Mouse (Mus musculus): ENCODE results near the gene Egfr. TPM values are rescaled to one million over a fixed set of nuclear protein-coding genes. Genes with fewer than 3 reads are reported as not detected.

Gene Egfr
- polyA plus RNA-seq, 1 experiment from 2014 or later = 0.22 TPM

DNA sequence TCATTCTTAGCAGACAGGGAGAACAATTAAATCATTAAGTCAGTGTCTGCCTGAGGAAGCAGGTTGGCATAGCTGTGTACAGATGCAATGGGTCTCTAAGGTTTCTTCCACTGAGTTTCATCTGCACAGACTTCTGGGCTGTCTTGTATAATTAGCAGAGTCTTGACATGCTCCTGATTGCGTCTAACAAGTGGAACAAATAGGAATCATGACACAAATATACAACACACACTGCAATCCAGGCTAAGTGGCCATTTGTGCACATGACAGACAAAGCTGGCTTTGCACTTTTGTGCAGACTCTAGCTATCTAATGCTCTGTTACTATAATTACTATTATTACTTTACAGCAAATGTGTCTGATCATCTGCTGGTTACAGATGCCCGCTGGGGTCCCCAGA is 9.2 kb downstream of the Egfr start:
- H3K27ac ChIP-seq = no peak overlapping the region
- no peak overlapping the region for H3K4me3 ChIP-seq (ENCODE audit: inconsistent target)
- no peaks in the 10 kb centered on the region for H3K79me2 ChIP-seq (ENCODE audit: inconsistent target)
- 100% methylated on average over 2 of the region's 2 CpGs for WGBS (ENCODE audit: missing documents)
- no peaks in the 10 kb centered on the region for H3K36me3 ChIP-seq (ENCODE audit: inconsistent target)

DNA sequence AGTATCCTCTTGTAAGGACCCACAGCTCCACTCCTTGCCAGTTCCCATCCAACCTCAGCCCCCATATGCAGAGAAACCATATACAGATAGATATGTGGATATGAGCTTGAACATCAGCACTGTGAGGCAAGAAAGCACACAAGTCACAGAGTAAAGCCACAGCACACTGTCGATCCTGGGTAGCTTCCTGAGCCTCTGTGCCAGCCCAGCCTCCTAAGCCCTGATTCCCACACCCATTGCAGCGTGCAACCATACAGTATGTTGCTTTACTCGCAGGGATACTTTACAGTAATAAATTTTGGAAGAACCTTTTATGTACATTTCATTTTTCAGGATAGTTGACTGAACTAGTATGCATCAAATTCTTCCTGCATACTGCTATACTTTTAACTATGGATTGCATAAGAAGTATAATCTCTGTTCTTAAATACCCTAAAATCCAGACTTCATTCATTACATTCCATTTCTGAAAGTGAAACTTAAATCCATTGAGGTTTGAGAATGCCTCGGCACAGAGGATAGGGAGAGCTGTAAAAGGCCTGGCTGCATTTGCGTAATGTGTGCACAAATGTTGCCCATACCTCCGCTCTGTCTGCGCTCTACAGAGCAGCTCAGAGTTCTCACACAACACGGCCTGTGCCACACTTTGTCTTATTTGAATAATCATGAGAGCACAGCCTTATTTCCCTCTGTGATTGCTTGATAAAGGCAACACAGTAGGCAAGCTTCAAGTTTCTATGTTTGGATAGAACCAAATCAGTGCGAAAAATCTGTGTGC is 14.2 kb downstream of the Egfr start:
- Histone ChIP-seq H3K36me3 (ENCODE audit: inconsistent target) (no peaks in the 10 kb centered on the region), H3K4me3 (ENCODE audit: inconsistent target) (no peak overlapping the region), H3K27ac (no peak overlapping the region), H3K79me2 (ENCODE audit: inconsistent target) (no peaks in the 10 kb centered on the region)
- WGBS (ENCODE audit: missing documents) = 82% methylated on average over 9 of the region's 9 CpGs

DNA sequence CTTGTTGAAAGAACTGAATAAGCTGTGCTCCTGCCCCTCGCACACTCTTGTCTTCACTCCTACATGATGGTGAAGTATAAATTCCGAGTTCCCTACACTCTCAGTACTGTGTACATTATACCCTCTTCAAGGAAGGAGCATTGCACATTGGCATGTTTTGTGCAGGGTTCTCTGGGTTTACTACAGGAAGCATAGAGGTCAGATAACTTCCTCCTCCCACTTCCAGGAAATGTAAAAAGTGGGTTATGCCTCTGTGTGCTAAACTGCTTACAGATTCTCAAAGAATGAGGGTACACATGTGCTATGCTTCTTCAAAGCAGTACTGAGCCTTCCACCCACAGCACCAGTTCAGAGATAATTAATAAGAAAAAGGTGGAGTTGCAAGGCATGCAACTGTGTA is 16.0 kb downstream of the Egfr start:
- 63% methylated on average over 2 of the region's 2 CpGs for WGBS (ENCODE audit: missing documents)
- H3K27ac ChIP-seq = no peak overlapping the region
- H3K36me3 ChIP-seq (ENCODE audit: inconsistent target) = no peaks in the 10 kb centered on the region
- no peaks in the 10 kb centered on the region for H3K79me2 ChIP-seq (ENCODE audit: inconsistent target)
- no peak overlapping the region for H3K4me3 ChIP-seq (ENCODE audit: inconsistent target)

DNA sequence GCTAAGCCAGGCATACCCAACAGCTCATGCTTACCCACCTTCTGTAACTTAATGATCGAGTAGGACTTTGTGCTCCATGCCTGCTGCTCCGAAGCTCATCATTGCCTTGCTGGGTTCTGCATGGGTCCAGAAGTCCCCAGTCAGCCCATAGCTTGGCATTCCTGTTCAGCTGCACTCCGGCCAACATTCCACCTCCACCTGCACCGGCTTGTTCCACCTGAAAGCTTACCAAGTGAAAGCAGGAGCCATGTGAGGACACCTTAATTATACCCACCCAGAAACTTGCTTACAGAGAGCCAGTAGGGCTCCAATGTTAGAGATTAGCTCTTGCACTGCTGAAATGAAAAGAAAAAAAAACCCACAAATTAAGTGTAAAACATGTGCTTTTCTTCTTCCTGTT is 17.3 kb downstream of the Egfr start:
- Histone ChIP-seq H3K4me3 (ENCODE audit: inconsistent target) (no peak overlapping the region), H3K79me2 (ENCODE audit: inconsistent target) (no peaks in the 10 kb centered on the region), H3K36me3 (ENCODE audit: inconsistent target) (no peaks in the 10 kb centered on the region), H3K27ac (no peak overlapping the region)
- WGBS (ENCODE audit: missing documents) = 90% methylated on average over 4 of the region's 4 CpGs

DNA sequence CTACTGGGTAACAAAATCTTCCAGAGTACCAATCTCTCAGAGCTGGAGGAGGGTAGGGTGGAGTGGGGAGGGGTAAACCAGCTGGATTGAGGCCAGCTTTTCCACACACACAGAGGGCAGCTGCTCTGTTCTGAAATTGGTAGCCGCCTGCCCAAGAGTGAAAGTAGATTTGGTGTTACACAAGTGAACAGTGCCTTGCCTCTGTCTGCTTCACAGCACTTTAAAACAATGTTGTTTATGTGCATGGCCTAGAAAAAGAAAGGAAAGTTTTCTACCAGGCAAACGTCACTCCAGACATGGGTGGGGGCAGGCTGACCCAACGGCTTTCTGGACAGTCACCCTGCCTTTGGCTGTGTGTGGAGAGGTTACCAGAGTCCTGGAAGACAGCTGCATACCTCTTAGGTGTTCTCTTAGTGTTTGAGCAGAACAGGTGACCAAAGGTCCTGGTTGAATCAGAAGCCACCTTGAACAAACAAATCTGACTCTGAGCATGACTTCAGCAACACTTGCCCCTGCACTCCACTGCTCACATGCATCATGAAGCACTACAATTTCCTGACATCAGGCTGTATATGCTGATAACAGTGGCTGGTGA is 17.8 kb downstream of the Egfr start:
- no peaks in the 10 kb centered on the region for H3K36me3 ChIP-seq (ENCODE audit: inconsistent target)
- no peaks in the 10 kb centered on the region for H3K79me2 ChIP-seq (ENCODE audit: inconsistent target)
- WGBS (ENCODE audit: missing documents) = 12% methylated on average over 3 of the region's 3 CpGs
- H3K27ac ChIP-seq = no peak overlapping the region
- no peak overlapping the region for H3K4me3 ChIP-seq (ENCODE audit: inconsistent target)

DNA sequence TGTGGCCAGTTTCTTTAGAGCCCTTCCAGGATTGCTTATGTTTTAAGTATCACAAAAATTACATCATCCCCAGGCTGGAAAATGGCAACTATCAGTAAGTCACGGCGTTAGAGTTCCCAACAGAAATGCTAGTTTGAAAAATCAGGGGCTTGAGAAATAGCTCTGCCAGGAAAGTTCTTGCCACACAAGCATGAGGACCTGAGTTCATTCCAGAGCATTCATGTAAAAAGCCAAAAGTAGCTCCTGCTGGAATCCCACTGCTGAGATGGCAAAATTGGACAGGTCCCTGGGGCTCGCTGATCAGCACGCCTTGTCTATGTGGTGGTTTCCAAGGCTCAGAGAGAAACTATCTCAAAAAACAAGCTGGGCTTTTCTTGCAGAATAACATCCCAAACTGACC is 19.0 kb downstream of the Egfr start:
- WGBS (ENCODE audit: missing documents) = 94% methylated on average over 4 of the region's 4 CpGs
- Histone ChIP-seq H3K27ac (no peak overlapping the region), H3K4me3 (ENCODE audit: inconsistent target) (no peak overlapping the region), H3K36me3 (ENCODE audit: inconsistent target) (no peaks in the 10 kb centered on the region), H3K79me2 (ENCODE audit: inconsistent target) (no peaks in the 10 kb centered on the region)

DNA sequence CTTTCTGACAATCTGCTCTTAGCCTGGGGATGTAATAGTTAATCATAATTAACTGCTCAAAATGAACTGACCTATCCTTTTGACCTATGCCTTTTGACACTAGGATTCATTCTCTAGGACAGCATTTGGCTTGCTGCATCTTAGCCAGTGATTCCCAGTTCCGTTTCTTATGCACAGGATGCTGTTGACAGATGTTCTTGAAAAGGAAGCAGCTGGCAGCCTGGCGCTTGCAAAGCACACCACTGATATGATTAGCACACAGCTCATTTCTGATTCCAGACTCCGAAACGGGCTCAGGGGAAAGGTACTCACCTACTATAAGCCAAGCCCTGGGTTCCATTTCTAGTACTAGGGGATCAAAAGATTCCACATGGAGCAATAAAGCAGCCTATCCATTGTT is 20.7 kb downstream of the Egfr start:
- Histone ChIP-seq H3K27ac (no peak overlapping the region), H3K79me2 (ENCODE audit: inconsistent target) (no peaks in the 10 kb centered on the region), H3K4me3 (ENCODE audit: inconsistent target) (no peak overlapping the region), H3K36me3 (ENCODE audit: inconsistent target) (no peaks in the 10 kb centered on the region)
- WGBS (ENCODE audit: missing documents) = 5% methylated on average over 4 of the region's 4 CpGs

DNA sequence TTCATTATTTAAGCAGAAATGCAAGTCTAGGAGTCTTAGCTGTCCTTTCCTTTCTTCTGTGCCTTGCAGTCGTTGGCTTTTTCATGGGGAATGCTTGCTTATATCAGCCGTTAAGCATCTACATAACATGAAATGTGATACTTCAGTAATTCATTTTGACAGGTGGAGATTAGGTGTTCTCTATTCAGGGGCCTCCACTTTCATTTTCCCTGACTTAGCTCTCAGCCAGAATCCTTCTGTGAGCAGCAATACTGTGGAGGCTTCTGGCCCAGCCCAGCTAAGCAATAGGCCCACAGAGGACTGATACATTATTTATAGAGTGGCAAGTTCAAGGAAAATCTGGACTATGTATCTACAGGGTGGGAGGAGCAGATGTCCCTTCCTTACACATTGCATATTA is 25.0 kb downstream of the Egfr start:
- no peaks in the 10 kb centered on the region for H3K36me3 ChIP-seq (ENCODE audit: inconsistent target)
- WGBS (ENCODE audit: missing documents) = 53% methylated on average over 2 of the region's 2 CpGs

DNA sequence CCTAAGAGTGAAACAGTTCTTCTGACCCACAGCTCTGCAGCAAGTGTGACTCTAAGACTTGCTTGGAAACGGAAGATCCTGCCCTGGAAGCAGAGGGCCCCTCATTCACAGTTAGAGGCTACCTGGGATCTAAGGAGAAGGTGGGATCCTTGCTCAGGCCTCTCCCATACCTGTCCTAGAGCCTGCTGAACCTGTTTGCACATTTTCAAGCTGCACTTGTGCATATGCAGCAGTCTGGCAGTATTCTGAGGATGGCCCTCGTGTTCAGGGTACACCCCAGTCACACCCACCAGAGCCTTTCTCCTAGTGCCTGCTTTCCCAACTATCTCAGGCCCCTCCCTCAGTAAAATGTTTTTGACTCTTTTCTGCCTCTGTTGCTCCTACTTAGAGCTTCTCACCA is 29.6 kb downstream of the Egfr start:
- WGBS (ENCODE audit: missing documents) = 90% methylated on average over 2 of the region's 2 CpGs

More for the DNA sequence above, 25.0 kb downstream of the Egfr start:
- H3K79me2 ChIP-seq (ENCODE audit: inconsistent target) = no peaks in the 10 kb centered on the region
- no peak overlapping the region for H3K4me3 ChIP-seq (ENCODE audit: inconsistent target)
- H3K27ac ChIP-seq = no peak overlapping the region

DNA sequence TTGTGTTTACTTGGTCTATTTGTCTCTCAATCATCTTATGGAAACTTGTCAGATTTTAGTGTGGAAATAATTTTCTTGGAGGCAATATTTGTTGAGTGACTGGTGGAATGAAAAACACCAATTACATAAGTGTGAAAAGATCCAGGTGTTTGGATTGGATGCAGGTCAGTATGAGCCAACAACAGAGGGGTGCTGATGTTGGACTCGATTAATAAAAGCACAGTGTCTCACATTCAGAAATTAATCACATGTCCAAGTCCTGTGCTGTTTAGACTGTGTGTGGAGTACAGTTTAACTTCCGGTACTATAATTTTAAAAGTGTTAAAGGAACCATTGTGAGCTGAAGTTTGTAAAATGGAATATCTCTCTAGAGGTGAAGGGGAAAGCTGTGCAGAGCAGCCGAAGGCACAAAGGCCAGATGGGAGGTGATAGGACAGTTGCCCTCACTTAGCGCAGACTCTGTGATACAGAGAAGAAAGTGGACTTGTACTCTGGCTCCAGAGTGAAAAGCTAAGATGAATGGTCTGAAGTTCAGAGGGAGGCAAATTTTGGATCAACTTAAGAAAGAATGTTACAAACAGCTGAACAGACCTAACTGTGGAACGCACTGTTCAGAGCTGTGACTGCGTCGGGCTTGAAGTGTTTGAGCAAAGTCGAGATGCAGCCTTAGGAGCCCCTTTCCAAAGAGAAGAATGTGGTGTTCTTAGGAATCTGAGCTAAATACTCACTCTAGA is 32.1 kb downstream of the Egfr start:
- no peak overlapping the region for H3K4me3 ChIP-seq (ENCODE audit: inconsistent target)
- H3K36me3 ChIP-seq (ENCODE audit: inconsistent target) = no peaks in the 10 kb centered on the region
- WGBS (ENCODE audit: missing documents) = 93% methylated on average over 8 of the region's 8 CpGs
- no peak overlapping the region for H3K27ac ChIP-seq
- H3K79me2 ChIP-seq (ENCODE audit: inconsistent target) = no peaks in the 10 kb centered on the region

More for the DNA sequence above, 29.6 kb downstream of the Egfr start:
- no peak overlapping the region for H3K4me3 ChIP-seq (ENCODE audit: inconsistent target)
- no peaks in the 10 kb centered on the region for H3K36me3 ChIP-seq (ENCODE audit: inconsistent target)
- H3K27ac ChIP-seq = no peak overlapping the region
- no peaks in the 10 kb centered on the region for H3K79me2 ChIP-seq (ENCODE audit: inconsistent target)

DNA sequence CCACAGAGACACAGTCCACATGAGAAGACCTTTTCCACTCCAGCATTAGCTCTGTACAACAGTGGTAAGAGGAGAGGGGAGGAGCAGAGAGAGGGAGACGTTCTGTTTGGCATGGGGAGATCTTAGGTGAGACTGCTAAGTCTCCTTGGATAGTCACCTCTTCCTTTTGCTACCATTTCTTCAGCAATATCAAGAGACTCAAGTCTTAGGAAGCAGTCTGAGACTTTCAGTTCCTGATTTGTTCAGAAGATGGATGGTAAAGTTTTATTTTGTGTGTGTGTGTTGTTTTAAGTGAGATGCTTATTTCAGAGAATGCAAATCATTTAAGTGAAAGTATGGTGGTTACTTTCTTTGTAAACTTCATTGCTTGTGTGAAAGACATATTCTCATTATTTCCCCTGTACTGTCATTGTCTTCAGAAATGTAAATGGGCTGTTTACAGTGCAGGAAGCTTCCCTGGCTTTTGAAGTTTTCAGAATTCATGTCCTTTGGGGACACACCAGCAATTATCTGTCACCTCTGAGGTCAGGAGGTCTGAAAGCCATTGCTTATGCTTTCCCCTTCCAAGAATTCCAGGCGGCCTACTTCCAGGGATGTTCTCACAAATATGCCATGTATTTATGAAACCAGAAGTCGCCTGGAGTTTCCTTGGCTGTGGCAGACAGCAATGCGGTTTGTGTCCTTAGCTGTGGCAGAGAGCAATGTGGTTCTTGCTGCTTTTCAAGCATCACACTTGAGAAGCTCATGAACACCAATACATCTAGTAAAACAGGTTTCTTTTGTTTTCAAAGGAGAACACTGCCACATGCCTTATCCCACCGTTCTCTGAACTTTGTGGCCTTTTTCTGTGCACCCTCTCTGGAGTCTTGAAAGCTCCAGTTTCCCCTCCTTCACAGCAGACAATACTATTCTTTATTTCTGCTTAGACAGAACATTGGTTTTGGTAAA is 40.9 kb downstream of the Egfr start:
- no peak overlapping the region for H3K4me3 ChIP-seq (ENCODE audit: inconsistent target)
- no peaks in the 10 kb centered on the region for H3K79me2 ChIP-seq (ENCODE audit: inconsistent target)
- 77% methylated on average over 5 of the region's 5 CpGs for WGBS (ENCODE audit: missing documents)
- H3K36me3 ChIP-seq (ENCODE audit: inconsistent target) = no peaks in the 10 kb centered on the region
- no peak overlapping the region for H3K27ac ChIP-seq

DNA sequence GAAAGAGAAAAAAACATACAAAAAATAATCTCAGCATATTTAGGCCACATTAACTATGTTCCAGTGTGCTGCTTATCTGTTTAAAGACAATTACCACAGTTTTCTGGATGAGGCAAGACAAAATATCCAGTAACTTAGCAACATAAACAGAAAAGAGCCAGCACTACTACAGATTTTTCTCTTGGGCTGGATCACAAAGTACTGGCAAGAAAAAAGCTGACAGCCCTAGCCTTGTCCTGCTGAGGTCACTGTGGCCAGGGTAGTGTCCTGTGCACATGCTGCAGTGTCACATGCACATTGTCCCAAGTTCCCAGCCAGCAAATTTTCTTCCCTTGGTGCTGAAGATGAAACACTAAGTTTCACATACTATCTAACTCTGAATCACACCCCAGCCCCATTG is 43.0 kb downstream of the Egfr start:
- H3K4me3 ChIP-seq (ENCODE audit: inconsistent target) = no peak overlapping the region
- no peaks in the 10 kb centered on the region for H3K79me2 ChIP-seq (ENCODE audit: inconsistent target)
- no peaks in the 10 kb centered on the region for H3K36me3 ChIP-seq (ENCODE audit: inconsistent target)
- no peak overlapping the region for H3K27ac ChIP-seq

DNA sequence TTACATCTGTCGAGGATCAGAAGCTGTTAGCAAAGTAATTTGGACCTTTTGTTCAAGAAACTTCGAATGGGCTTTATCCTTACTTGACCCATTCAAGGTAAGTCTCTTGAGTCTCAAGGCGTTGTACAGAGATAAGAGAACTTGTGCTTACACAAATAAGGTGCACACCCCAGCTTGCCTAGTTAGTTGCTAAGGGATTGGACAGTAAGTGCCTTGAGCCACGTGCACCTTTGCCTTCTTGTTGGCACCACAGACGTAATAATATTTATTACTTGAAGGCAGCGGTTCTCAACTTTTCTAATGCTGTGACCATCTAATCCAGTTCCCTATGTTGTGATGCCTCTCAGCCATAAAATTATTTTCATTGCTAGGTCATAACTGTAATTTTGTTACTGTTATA is 43.5 kb downstream of the Egfr start:
- WGBS (ENCODE audit: missing documents) = 90% methylated on average over 6 of the region's 6 CpGs

DNA sequence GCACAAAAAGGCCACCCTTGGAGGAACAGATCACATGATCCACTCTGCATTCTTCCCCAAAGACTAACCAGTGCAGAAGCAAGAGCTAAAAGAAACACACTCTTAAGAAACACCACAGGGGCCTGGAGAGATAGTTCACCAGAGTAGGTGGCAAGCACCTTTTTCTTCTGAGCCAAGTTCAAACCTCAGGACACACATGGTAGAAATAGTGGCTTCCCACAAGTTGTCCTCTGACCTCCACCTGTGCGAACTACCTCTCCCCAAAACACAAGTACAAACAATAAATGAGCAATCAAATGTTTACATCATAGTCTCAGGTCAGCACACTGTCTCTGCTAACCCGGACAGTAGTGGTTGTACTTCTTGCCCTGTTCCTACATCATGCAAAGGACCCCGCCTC is 45.5 kb downstream of the Egfr start:
- H3K27ac ChIP-seq = no peak overlapping the region
- 91% methylated on average over 3 of the region's 3 CpGs for WGBS (ENCODE audit: missing documents)
- H3K36me3 ChIP-seq (ENCODE audit: inconsistent target) = no peaks in the 10 kb centered on the region
- no peaks in the 10 kb centered on the region for H3K79me2 ChIP-seq (ENCODE audit: inconsistent target)
- no peak overlapping the region for H3K4me3 ChIP-seq (ENCODE audit: inconsistent target)

More for the DNA sequence above, 43.5 kb downstream of the Egfr start:
- H3K36me3 ChIP-seq (ENCODE audit: inconsistent target) = no peaks in the 10 kb centered on the region
- H3K27ac ChIP-seq = no peak overlapping the region
- H3K79me2 ChIP-seq (ENCODE audit: inconsistent target) = no peaks in the 10 kb centered on the region
- no peak overlapping the region for H3K4me3 ChIP-seq (ENCODE audit: inconsistent target)
